Mouse (Mus musculus) spleen, adult 2 months (tissue): ENCODE measurements at regions not wholly inside any gene's neighbourhood (a gene's known extent, or its start where the extent isn't known, plus 50 kb on each side); places are given as distances from the start of the nearest gene placed in this dataset.

ENCODE experiments used
- DNase-seq, 2 experiments: peaks; one replicate each; pipeline versions ENCODE4 v3.0.0 to v3.0.0-alpha.2; 2012 to 2021; ENCODE audit warnings: low spot score in 2 of 2, low read depth in 1 of 2
- H3K27ac ChIP-seq: fragments of 200-500 bp; 2 replicates; pipeline ENCODE4 v1.5.1; 2012; ENCODE audit warnings: low read length, inconsistent platforms; ENCODE audit not compliant: insufficient read depth
- H3K27me3 ChIP-seq: fragments of 200-500 bp; 2 replicates; pipeline ENCODE4 v1.6.1; 2012; ENCODE audit warnings: mild to moderate bottlenecking, moderate library complexity, low read length, inconsistent platforms; ENCODE audit not compliant: control insufficient read depth, insufficient read depth
- H3K36me3 ChIP-seq: fragments of 200-500 bp; 2 replicates; pipeline ENCODE4 v1.6.1; 2012; ENCODE audit warnings: mild to moderate bottlenecking, low read length, inconsistent platforms; ENCODE audit not compliant: control insufficient read depth, insufficient read depth
- H3K4me1 ChIP-seq: fragments of 200-500 bp; 2 replicates; pipeline ENCODE4 v1.6.1; 2011; ENCODE audit warnings: inconsistent platforms; ENCODE audit not compliant: control insufficient read depth, insufficient read depth, insufficient read length
- H3K4me3 ChIP-seq: fragments of 200-500 bp; 2 replicates; pipeline ENCODE4 v1.5.1; 2011; ENCODE audit warnings: mild to moderate bottlenecking, inconsistent platforms; ENCODE audit not compliant: insufficient read depth, insufficient read length; ENCODE audit errors: extremely low read depth
- CTCF ChIP-seq: fragments of 200-500 bp; IDR thresholded peaks from 2 replicates; pipeline ENCODE4 v1.5.1; 2011; ENCODE audit warnings: mild to moderate bottlenecking, inconsistent platforms; ENCODE audit not compliant: insufficient read depth, insufficient read length, insufficient replicate concordance; ENCODE audit errors: extremely low read depth
- POLR2A ChIP-seq: fragments of 200-500 bp; IDR thresholded peaks from 2 replicates; pipeline ENCODE4 v1.6.1; 2011; ENCODE audit warnings: low read depth, low read length, inconsistent platforms
- WGBS: fragments of 180-500 bp; shearing (Covaris S2); methylation state at CpG from one replicate; pipeline ENCODE4 v1.1.7; 2018; 5-methylcytosine and 5-hydroxymethylcytosine counted together

GRCm38 (mm10) chr1:6928658-6929057 lies 2121.0 kb downstream of the Gm37988 start:
- Histone ChIP-seq H3K27ac (no peak overlapping the region), H3K36me3 (no peaks in the 10 kb centered on the region), H3K4me3 (no peak overlapping the region), H3K4me1 (no peaks in the 10 kb centered on the region), H3K27me3 (no peaks in the 10 kb centered on the region)
- DNase-seq: no peak
- no peak for TF ChIP-seq POLR2A
- TF ChIP-seq CTCF: no peak
- WGBS: 74% methylated on average over 2 of the region's 2 CpGs

DNA sequence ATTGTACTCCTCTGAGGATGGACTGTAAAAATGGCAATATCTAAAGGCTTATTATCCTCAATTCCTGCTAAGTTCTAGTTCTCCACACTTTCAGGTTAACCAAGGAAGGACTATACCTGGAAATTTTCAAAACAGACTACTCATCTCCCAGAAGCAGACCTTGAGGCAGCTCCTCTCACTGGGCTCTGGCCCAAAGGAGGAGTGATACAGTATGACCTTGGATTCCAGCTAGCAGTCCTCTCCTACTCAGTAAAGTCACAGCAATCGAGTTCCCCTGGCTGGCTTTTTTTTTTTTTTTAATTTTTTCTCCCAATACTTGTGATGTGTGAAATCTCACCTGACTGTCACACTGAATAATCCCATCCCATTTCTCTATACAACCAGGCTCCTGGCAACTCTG lies 2124.2 kb downstream of the Gm37988 start:
- 53% methylated on average over 1 of the region's 1 CpGs for WGBS
- Histone ChIP-seq H3K4me1 (no peaks in the 10 kb centered on the region), H3K36me3 (no peaks in the 10 kb centered on the region), H3K4me3 (no peak overlapping the region), H3K27me3 (no peaks in the 10 kb centered on the region), H3K27ac (no peak overlapping the region)
- TF ChIP-seq POLR2A (no peak), CTCF (no peak)
- no peak for DNase-seq

GRCm38 (mm10) chr1:6969838-6970237 lies 2162.1 kb downstream of the Gm37988 start:
- no peaks in the 10 kb centered on the region for H3K36me3 ChIP-seq
- H3K27me3 ChIP-seq: no peaks in the 10 kb centered on the region
- TF ChIP-seq POLR2A (no peak), CTCF (no peak)
- no peak overlapping the region for H3K4me3 ChIP-seq
- 78% methylated on average over 1 of the region's 1 CpGs for WGBS
- no peak overlapping the region for H3K27ac ChIP-seq
- no peaks in the 10 kb centered on the region for H3K4me1 ChIP-seq
- DNase-seq: no peak

DNA sequence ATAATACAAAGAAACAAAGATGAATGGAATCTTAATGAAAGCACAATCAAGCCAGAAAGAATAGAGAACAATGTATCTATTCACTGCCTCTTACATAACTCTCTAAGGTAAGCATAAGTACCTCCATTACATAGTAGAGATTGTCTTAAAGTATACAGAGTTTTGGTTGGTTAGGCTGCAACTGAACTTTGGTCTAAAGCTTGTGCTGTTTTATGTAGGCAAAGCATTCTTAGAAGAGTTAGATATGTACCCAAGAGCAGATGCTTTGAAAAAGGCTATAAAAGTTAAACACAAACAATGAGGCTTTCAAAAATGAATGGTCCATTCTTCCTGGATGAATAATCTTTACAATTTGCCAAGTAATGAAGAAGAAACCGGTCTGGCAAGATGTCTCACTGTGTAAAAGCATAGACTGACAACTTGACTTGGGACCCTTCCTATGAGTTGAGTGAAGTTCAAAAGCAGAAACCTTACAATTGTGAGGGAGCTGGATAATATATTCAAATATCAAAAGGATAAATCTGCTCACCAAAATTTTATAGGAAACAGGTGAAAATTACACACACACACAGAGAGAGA lies 2166.1 kb downstream of the Gm37988 start:
- no peak for TF ChIP-seq POLR2A
- TF ChIP-seq CTCF: no peak
- no peaks in the 10 kb centered on the region for H3K27me3 ChIP-seq
- H3K4me1 ChIP-seq: no peaks in the 10 kb centered on the region
- H3K4me3 ChIP-seq: no peak overlapping the region
- no peak overlapping the region for H3K27ac ChIP-seq
- no peak for DNase-seq
- 84% methylated on average over 1 of the region's 1 CpGs for WGBS
- H3K36me3 ChIP-seq: no peaks in the 10 kb centered on the region

GRCm38 (mm10) chr1:6979626-6980025 lies 2171.9 kb downstream of the Gm37988 start:
- DNase-seq: no peak
- no peaks in the 10 kb centered on the region for H3K27me3 ChIP-seq
- WGBS: 85% methylated on average over 1 of the region's 1 CpGs
- H3K4me3 ChIP-seq: no peak overlapping the region
- no peaks in the 10 kb centered on the region for H3K4me1 ChIP-seq
- H3K36me3 ChIP-seq: no peaks in the 10 kb centered on the region
- TF ChIP-seq POLR2A: no peak
- no peak for TF ChIP-seq CTCF
- no peak overlapping the region for H3K27ac ChIP-seq

DNA sequence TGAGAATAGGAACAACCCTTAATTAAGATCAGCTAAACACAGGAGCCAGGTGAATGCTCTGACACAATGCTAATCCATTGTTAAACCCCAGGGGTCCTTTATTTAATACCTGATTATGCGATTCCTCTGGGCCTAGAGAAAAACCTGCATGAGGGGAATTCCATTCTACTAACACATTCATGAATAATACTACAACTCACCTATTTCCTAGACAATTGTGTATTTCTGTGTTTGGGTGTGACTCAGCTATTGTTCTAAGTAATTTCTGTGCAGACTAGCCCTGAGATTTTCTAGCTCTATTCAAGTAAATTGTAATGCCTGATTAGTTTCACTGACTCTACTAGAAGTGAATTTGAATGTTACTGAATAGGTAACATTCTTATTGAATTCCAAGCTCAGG lies 2176.5 kb downstream of the Gm37988 start:
- Histone ChIP-seq H3K27ac (no peak overlapping the region), H3K4me3 (no peak overlapping the region), H3K27me3 (no peaks in the 10 kb centered on the region), H3K36me3 (no peaks in the 10 kb centered on the region), H3K4me1 (no peaks in the 10 kb centered on the region)
- no peak for DNase-seq
- WGBS: 87% methylated on average over 1 of the region's 1 CpGs
- no peak for TF ChIP-seq CTCF
- TF ChIP-seq POLR2A: no peak

DNA sequence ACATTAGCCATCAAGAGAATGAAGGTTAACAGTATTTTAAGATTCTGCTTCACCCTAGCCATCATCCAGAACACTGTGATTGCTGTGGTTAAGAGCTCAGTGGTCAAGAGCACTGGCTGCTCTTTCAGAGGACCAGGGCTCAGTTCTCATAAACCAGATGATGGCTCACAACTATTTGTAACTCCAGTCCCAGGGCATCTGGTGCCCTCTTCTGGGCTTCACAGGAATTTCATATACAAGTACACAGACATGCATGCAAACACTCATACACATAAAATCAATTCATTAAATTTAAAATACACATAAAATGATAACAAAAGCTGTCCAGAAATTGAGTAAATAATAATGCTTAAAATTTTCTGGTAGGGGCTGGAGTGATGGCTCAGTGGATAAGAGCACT lies 2189.9 kb downstream of the Gm37988 start:
- H3K36me3 ChIP-seq: no peaks in the 10 kb centered on the region
- no peak overlapping the region for H3K4me3 ChIP-seq
- no peak for DNase-seq
- no peaks in the 10 kb centered on the region for H3K27me3 ChIP-seq
- H3K4me1 ChIP-seq: no peaks in the 10 kb centered on the region
- no peak overlapping the region for H3K27ac ChIP-seq
- TF ChIP-seq POLR2A: no peak
- no peak for TF ChIP-seq CTCF
